Mouse (Mus musculus) cortical plate, adult 2 months (tissue): ENCODE results near the gene Cfap54. TPM values are rescaled to one million over a fixed set of nuclear protein-coding genes. Genes with fewer than 3 reads are reported as not detected.
A peak's percentile ranks its signal among the peaks of the same experiment; 100 is the strongest.

Experiments used
- H3K27ac ChIP-seq: fragments of 200-500 bp; 2 replicates; pipeline ENCODE4 v1.5.1; 2012; ENCODE audit warnings: low read length, control low read depth, inconsistent platforms; ENCODE audit not compliant: insufficient read depth
- H3K4me1 ChIP-seq: fragments of 200-500 bp; 2 replicates; pipeline ENCODE4 v1.6.1; 2011; ENCODE audit warnings: low read length; ENCODE audit not compliant: control insufficient read depth, insufficient read depth
- H3K4me3 ChIP-seq: fragments of 200-500 bp; 2 replicates; pipeline ENCODE4 v1.5.1; 2011; ENCODE audit warnings: mild to moderate bottlenecking, low read length, control low read depth; ENCODE audit not compliant: insufficient read depth
- CTCF ChIP-seq: fragments of 200-500 bp; IDR thresholded peaks from 2 replicates; pipeline ENCODE4 v1.5.1; 2011; ENCODE audit warnings: mild to moderate bottlenecking, control low read depth, low read length; ENCODE audit not compliant: insufficient read depth; ENCODE audit errors: extremely low read depth
- POLR2A ChIP-seq: fragments of 200-500 bp; IDR thresholded peaks from 2 replicates; pipeline ENCODE4 v1.6.1; 2011; ENCODE audit warnings: mild to moderate bottlenecking, low read length, control low read depth; ENCODE audit not compliant: insufficient read depth; ENCODE audit errors: extremely low read depth
- polyA plus RNA-seq: library from polyadenylated mRNA; depleted of rRNA; stranded (reverse); fragments of >200 nt; gene quantifications from 2 replicates; pipeline ENCODE4 v1.2.3, GENCODE M21; 2012; rRNA removed

Gene Cfap54
- 3.9 TPM in 2 replicates for polyA plus RNA-seq

GRCm38 (mm10) chr10:93081133-93081779 lies at the start of gene Cfap54:
Gene Cfap54 (minus strand): TSS chr10:93081618.
- H3K27ac ChIP-seq, result no peak within 1 kb of the TSS

GRCm38 (mm10) chr10:93130456-93130940 lies 49.1 kb upstream of the Cfap54 start:
- TF ChIP-seq POLR2A (no peak), CTCF (no peak)
- peak overlapping the region; percentile 65; the same call in 1 of the 2 replicates for H3K27ac ChIP-seq
- H3K4me3 ChIP-seq, result no peak overlapping the region
- peaks cover 6% of the 10 kb centered on the region; the same call in 1 of the 2 replicates for H3K4me1 ChIP-seq

More at GRCm38 (mm10) chr10:93081133-93081779, at the start of gene Cfap54:
- TF ChIP-seq CTCF (peak; percentile 95), POLR2A (peak; percentile 26; the same call in 1 of the 2 replicates)
- H3K4me3 ChIP-seq, result peak within 1 kb of the TSS; percentile 58
- peaks cover 5% of the 10 kb centered on the region; the same call in 1 of the 2 replicates for H3K4me1 ChIP-seq

- H3K4me3 ChIP-seq, result no peak overlapping the region
- H3K4me1 ChIP-seq, result peaks cover 6% of the 10 kb centered on the region; the same call in 1 of the 2 replicates
- H3K27ac ChIP-seq, result no peak overlapping the region
- TF ChIP-seq POLR2A, result no peak
- no peak for TF ChIP-seq CTCF
Observed at GRCm38 (mm10) chr10:93129904-93130455, 48.6 kb upstream of the Cfap54 start.

GRCm38 (mm10) chr10:93129345-93129744 lies 47.9 kb upstream of the Cfap54 start:
- no peak overlapping the region for H3K4me3 ChIP-seq
- H3K4me1 ChIP-seq, result peaks cover 6% of the 10 kb centered on the region
- 0 out of 2 replicates have a peak overlapping the region, but pooled peaks have one; percentile 53 for H3K27ac ChIP-seq
- no peak for TF ChIP-seq CTCF
- no peak for TF ChIP-seq POLR2A

- Histone ChIP-seq H3K4me3 (no peak overlapping the region), H3K27ac (no peak overlapping the region), H3K4me1 (peaks cover 9% of the 10 kb centered on the region)
- TF ChIP-seq CTCF, result no peak
- TF ChIP-seq POLR2A, result no peak
Observed at GRCm38 (mm10) chr10:93128566-93128965, 47.1 kb upstream of the Cfap54 start.

- TF ChIP-seq POLR2A, result no peak
- TF ChIP-seq CTCF, result no peak
- Histone ChIP-seq H3K4me1 (peaks cover 9% of the 10 kb centered on the region), H3K27ac (no peak overlapping the region), H3K4me3 (no peak overlapping the region)
Observed at GRCm38 (mm10) chr10:93126025-93126424, 44.6 kb upstream of the Cfap54 start.

- Histone ChIP-seq H3K4me3 (no peak overlapping the region), H3K27ac (peak overlapping the region; percentile 66), H3K4me1 (peaks cover 6% of the 10 kb centered on the region)
- TF ChIP-seq CTCF (no peak), POLR2A (peak; percentile 53; the same call in 1 of the 2 replicates)
Observed at GRCm38 (mm10) chr10:93123957-93124613, 42.7 kb upstream of the Cfap54 start.

GRCm38 (mm10) chr10:93123310-93123709 lies 41.9 kb upstream of the Cfap54 start:
- H3K4me3 ChIP-seq, result no peak overlapping the region
- no peak overlapping the region; the same call in 1 of the 2 replicates for H3K27ac ChIP-seq
- TF ChIP-seq POLR2A, result no peak
- TF ChIP-seq CTCF, result no peak
- H3K4me1 ChIP-seq, result peaks cover 5% of the 10 kb centered on the region

- H3K4me1 ChIP-seq, result peaks cover 5% of the 10 kb centered on the region
- TF ChIP-seq POLR2A (no peak), CTCF (no peak)
- H3K27ac ChIP-seq, result no peak overlapping the region
- no peak overlapping the region for H3K4me3 ChIP-seq
Observed at GRCm38 (mm10) chr10:93122399-93123184, 41.2 kb upstream of the Cfap54 start.
